Mouse (Mus musculus) cerebellum, postnatal 4 days (tissue): Measurements from ENCODE around the gene Gm45717.

Experiments used
- DNase-seq, 2 experiments: peaks; one replicate each; pipeline ENCODE4 v3.0.0; 2022; ENCODE audit warnings: low spot score in 2 of 2, mixed read lengths in 1 of 2

Gm45717 gene

GRCm38 (mm10) chr7:140905642-140906081, 50.1 kb downstream of the Gm45717 start:
- no peak for DNase-seq

- peak; percentile 75 to 87 for DNase-seq
These were observed 52.5 kb downstream of the Gm45717 start for GRCm38 (mm10) chr7:140903212-140903611.

- no peak for DNase-seq
These were observed 53.5 kb downstream of the Gm45717 start for GRCm38 (mm10) chr7:140902036-140902875.

- DNase-seq = no peak
These were observed 55.5 kb downstream of the Gm45717 start, which contains the start of gene Cox8b for GRCm38 (mm10) chr7:140900220-140900619. TSS of gene Cox8b (minus strand) at chr7:140900446.
